Mouse (Mus musculus) E14TG2a.4 (cell line): ENCODE data around the gene Usp48.
A peak's percentile ranks its signal among the peaks of the same experiment; 100 is the strongest.

ENCODE experiments used
- H3K27me3 ChIP-seq: 2 replicates; pipeline ENCODE4 v1.6.1; 2014; ENCODE audit warnings: low read length, control low read depth; ENCODE audit not compliant: insufficient read depth
- H3K36me3 ChIP-seq: 2 replicates; pipeline ENCODE4 v1.6.1; 2014; ENCODE audit warnings: low read length, control low read depth; ENCODE audit not compliant: insufficient read depth
- H3K4me1 ChIP-seq: replicated peaks from 2 replicates; pipeline ENCODE4 v1.6.1; 2014; ENCODE audit warnings: low read depth, low read length, control low read depth
- H3K4me3 ChIP-seq: replicated peaks from 2 replicates; pipeline ENCODE4 v1.5.1; 2014; ENCODE audit warnings: mild to moderate bottlenecking, low read length
- H3K9me3 ChIP-seq: 2 replicates; pipeline ENCODE4 v1.6.1; 2014; ENCODE audit warnings: low read length, control low read depth
- CTCF ChIP-seq: conservative IDR thresholded peaks from 2 replicates; pipeline ENCODE4 v1.5.1; 2014; ENCODE audit warnings: low read length
- NANOG ChIP-seq: IDR thresholded peaks from 2 replicates; pipeline ENCODE4 v1.6.1; 2014; ENCODE audit warnings: borderline replicate concordance, low read length, mixed read lengths
- POU5F1 ChIP-seq: IDR thresholded peaks from 2 replicates; pipeline ENCODE4 v1.6.1; 2014; ENCODE audit warnings: low read length, borderline replicate concordance

Gene Usp48

GRCm38 (mm10) chr4:137678568-137678967, 85.0 kb downstream of the Usp48 start:
- no peaks in the 10 kb centered on the region for H3K36me3 ChIP-seq
- TF ChIP-seq NANOG (no peak), POU5F1 (no peak)

GRCm38 (mm10) chr4:137679979-137680550, 86.5 kb downstream of the Usp48 start:
- peaks cover 62% of the 10 kb centered on the region for H3K4me1 ChIP-seq
- H3K27me3 ChIP-seq = peaks cover 34% of the 10 kb centered on the region
- no peak for TF ChIP-seq CTCF
- no peak for TF ChIP-seq NANOG
- TF ChIP-seq POU5F1 = no peak
- no peaks in the 10 kb centered on the region for H3K36me3 ChIP-seq
- H3K9me3 ChIP-seq = no peaks in the 10 kb centered on the region
- no peak overlapping the region for H3K4me3 ChIP-seq

More at GRCm38 (mm10) chr4:137678568-137678967, 85.0 kb downstream of the Usp48 start:
- Histone ChIP-seq H3K9me3 (no peaks in the 10 kb centered on the region), H3K27me3 (peaks cover 37% of the 10 kb centered on the region), H3K4me3 (no peak overlapping the region), H3K4me1 (peaks cover 56% of the 10 kb centered on the region)

GRCm38 (mm10) chr4:137680721-137681120, 87.2 kb downstream of the Usp48 start:
- no peaks in the 10 kb centered on the region for H3K9me3 ChIP-seq
- no peaks in the 10 kb centered on the region for H3K36me3 ChIP-seq
- H3K27me3 ChIP-seq = peaks cover 34% of the 10 kb centered on the region
- peak overlapping the region; percentile 77; the same call in 1 of the 2 replicates for H3K4me3 ChIP-seq
- peaks cover 62% of the 10 kb centered on the region for H3K4me1 ChIP-seq
- TF ChIP-seq CTCF = no peak
- no peak for TF ChIP-seq POU5F1
- TF ChIP-seq NANOG = no peak

- no peak for TF ChIP-seq POU5F1
- no peak for TF ChIP-seq CTCF
- no peak for TF ChIP-seq NANOG
- Histone ChIP-seq H3K9me3 (no peaks in the 10 kb centered on the region), H3K4me1 (peaks cover 56% of the 10 kb centered on the region), H3K36me3 (no peaks in the 10 kb centered on the region), H3K27me3 (peaks cover 34% of the 10 kb centered on the region), H3K4me3 (peak overlapping the region; percentile 77)
Measured at GRCm38 (mm10) chr4:137681408-137682104, 88.0 kb downstream of the Usp48 start.

DNA sequence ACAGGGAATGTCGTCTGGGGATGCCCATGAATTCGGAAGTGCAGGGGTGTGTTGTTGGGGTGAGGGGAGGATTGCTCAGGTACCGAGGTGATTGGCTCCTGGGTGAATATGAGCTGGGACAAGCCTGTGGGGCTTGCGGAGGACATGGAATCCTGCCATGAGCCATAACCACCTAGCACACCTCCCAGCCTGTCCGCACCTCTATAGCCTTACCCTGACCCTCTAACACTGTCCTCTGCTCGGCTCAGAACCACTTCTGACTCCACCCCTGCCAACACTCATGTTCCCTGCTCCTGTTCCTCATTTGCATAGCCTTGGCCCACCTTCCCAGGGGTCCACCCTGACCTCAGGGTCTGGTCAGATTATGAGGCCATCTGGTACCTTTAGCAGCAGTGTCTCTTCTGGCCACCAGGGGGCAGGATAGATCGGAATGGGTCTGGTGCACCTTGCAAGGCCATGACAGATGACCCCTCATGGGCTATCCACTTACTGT, 89.5 kb downstream of the Usp48 start:
- Histone ChIP-seq H3K27me3 (peaks cover 34% of the 10 kb centered on the region), H3K4me3 (no peak overlapping the region), H3K9me3 (no peaks in the 10 kb centered on the region), H3K36me3 (no peaks in the 10 kb centered on the region), H3K4me1 (peaks cover 52% of the 10 kb centered on the region)
- TF ChIP-seq POU5F1 (no peak), CTCF (peak; percentile 94)

DNA sequence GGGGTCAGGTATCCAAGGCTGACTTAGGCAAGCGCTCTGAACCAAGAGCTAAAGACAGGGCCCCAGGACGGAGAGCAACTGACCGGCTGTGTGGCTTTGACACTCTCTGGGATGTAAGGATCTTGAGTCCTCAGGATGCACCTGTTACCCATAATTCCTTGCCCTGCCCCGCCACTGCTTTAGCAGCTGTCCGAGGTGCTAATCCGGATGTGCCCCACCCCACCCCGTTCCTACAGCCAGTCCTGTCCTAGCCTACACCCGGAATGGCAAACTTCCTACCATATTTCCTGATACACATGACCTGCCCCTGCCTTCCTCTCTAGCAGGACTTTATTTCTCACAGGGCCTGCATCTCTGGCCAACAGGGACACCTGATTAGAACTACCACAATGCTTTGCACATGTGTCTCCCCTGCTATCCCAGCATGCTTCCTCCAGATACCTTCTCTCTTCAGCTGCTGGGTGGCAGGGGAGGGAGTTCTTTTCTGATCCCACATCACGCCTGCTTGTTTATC, 91.3 kb downstream of the Usp48 start:
- Histone ChIP-seq H3K27me3 (peaks cover 26% of the 10 kb centered on the region), H3K36me3 (no peaks in the 10 kb centered on the region), H3K4me3 (no peak overlapping the region), H3K4me1 (peaks cover 53% of the 10 kb centered on the region), H3K9me3 (no peaks in the 10 kb centered on the region)
- TF ChIP-seq CTCF (no peak), POU5F1 (no peak)

- Histone ChIP-seq H3K4me3 (no peak overlapping the region), H3K4me1 (peaks cover 45% of the 10 kb centered on the region), H3K36me3 (no peaks in the 10 kb centered on the region), H3K9me3 (no peaks in the 10 kb centered on the region), H3K27me3 (peaks cover 12% of the 10 kb centered on the region)
- TF ChIP-seq POU5F1 (no peak), CTCF (no peak), NANOG (no peak)
Measured at GRCm38 (mm10) chr4:137686303-137686702, 92.7 kb downstream of the Usp48 start.

DNA sequence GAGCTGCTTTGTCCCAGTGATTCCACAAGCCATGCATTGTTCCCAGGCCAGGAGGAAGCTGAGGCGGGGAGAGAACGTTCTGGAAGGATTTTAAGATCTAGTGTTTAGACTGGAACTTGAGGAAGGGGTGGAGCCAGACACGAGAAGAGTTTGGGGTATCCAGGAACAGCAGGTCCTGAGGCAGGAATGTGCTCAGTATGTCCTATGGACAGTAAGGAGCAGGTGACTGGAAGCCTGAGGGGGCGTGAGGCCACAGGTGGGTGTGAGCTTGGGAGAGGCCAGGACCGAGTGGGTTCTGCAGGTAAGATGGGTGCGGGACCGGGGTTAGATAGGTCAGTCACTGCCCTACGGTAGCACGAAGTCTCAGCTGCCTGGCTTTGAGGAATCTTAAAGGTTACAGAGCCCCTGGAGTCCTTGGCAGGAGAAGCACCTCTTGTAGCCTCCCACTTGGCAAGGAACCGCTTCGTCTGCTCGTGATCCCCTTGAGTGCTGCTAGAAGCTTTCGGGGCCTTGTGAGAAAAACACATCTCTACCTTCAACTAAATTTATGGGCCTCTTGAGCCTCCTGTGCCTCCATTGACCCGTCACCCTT, 93.8 kb downstream of the Usp48 start:
- peaks cover 2% of the 10 kb centered on the region for H3K27me3 ChIP-seq
- no peak for TF ChIP-seq POU5F1
- no peak for TF ChIP-seq NANOG
- TF ChIP-seq CTCF = no peak
- H3K4me3 ChIP-seq = no peak overlapping the region
- H3K9me3 ChIP-seq = no peaks in the 10 kb centered on the region
- H3K36me3 ChIP-seq = no peaks in the 10 kb centered on the region
- H3K4me1 ChIP-seq = peaks cover 45% of the 10 kb centered on the region
